Mouse (Mus musculus) skeletal muscle tissue, adult 2 months (tissue): Measurements from ENCODE around the gene Gm21987.
"Not testable (repeated sequence)": the region's sequence is repeated elsewhere in the genome, so short reads cannot be mapped to it uniquely, and the experiment has no call there.

ENCODE experiments used
- DNase-seq: peaks from one replicate; pipeline ENCODE4 v3.0.0-alpha.2; 2012; ENCODE audit warnings: low read depth, low spot score

The Gm21987 gene

GRCm38 (mm10) chr16:38346529-38347325 is at the start of gene Gm21987, which contains the start of gene Cox17:
Gm21987 (plus strand) TSS chr16:38347040.
Cox17 (plus strand) TSS chr16:38346991.
- peak; percentile 97 for DNase-seq

GRCm38 (mm10) chr16:38298410-38298809 is 48.4 kb upstream of the Gm21987 start:
- no peak for DNase-seq

- no peak for DNase-seq
Observed at GRCm38 (mm10) chr16:38302367-38302766, 44.5 kb upstream of the Gm21987 start.

- no peak for DNase-seq
Observed at GRCm38 (mm10) chr16:38304460-38305194, 42.2 kb upstream of the Gm21987 start.

- DNase-seq: no peak
Observed at GRCm38 (mm10) chr16:38306571-38307220, 40.1 kb upstream of the Gm21987 start.

GRCm38 (mm10) chr16:38307221-38307605 is 39.6 kb upstream of the Gm21987 start:
- no peak for DNase-seq

GRCm38 (mm10) chr16:38307651-38308050 is 39.2 kb upstream of the Gm21987 start:
- DNase-seq: no peak

- no peak for DNase-seq
Observed at GRCm38 (mm10) chr16:38308195-38308594, 38.6 kb upstream of the Gm21987 start.

GRCm38 (mm10) chr16:38318492-38318891 is 28.3 kb upstream of the Gm21987 start:
- DNase-seq: no peak

- DNase-seq: no peak
Observed at GRCm38 (mm10) chr16:38319087-38319486, 27.8 kb upstream of the Gm21987 start.

GRCm38 (mm10) chr16:38321452-38321935 is 25.3 kb upstream of the Gm21987 start:
- no peak for DNase-seq

GRCm38 (mm10) chr16:38324311-38324710 is 22.5 kb upstream of the Gm21987 start:
- DNase-seq: no peak

- no peak for DNase-seq
Observed at GRCm38 (mm10) chr16:38326778-38327397, 20.0 kb upstream of the Gm21987 start.

GRCm38 (mm10) chr16:38329340-38329739 is 17.5 kb upstream of the Gm21987 start:
- no peak for DNase-seq

GRCm38 (mm10) chr16:38334431-38334830 is 12.4 kb upstream of the Gm21987 start:
- no peak for DNase-seq

GRCm38 (mm10) chr16:38338077-38338476 is 8.8 kb upstream of the Gm21987 start:
- DNase-seq: not testable (repeated sequence)

- peak; percentile 53 for DNase-seq
Observed at GRCm38 (mm10) chr16:38341396-38342324, 5.2 kb upstream of the Gm21987 start, which contains the start of gene Maats1. Maats1 (minus strand) TSS chr16:38342143.

- peak; percentile 58 for DNase-seq
Observed at GRCm38 (mm10) chr16:38344941-38345725, 1.7 kb upstream of the Gm21987 start.

GRCm38 (mm10) chr16:38347588-38347987 is 748 bp downstream of the Gm21987 start:
- DNase-seq: no peak
